Mouse (Mus musculus): Measurements from ENCODE around the gene Slc25a26. TPM values are rescaled to one million over a fixed set of nuclear protein-coding genes. Genes with fewer than 3 reads are reported as not detected.
"Not testable (repeated sequence)": the region's sequence is repeated elsewhere in the genome, so short reads cannot be mapped to it uniquely, and the experiment has no call there.

Gene Slc25a26
- polyA plus RNA-seq, 1 experiment from 2014 or later = 7.4 TPM

DNA sequence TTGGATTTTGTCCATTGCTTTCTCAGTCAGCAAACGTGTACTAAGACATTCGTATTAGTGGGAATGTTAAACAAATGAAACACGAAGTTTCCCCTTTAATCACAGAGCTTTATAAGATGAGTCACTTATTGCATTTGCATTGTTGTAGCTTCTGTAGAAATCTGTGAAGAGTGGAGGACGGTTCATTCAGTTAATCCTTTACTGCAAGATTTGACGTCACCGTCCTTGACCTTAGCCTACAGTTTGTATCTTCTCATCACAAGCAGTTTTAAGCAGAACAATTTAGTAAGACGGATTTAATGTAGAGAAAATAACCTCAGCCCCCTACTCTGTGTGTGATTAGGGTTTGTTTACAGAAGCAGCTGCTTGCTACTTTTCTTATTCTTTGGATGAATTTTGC lies 41.7 kb downstream of the Slc25a26 start:
- H3K4me1 ChIP-seq (replicated peaks; ENCODE audit: control insufficient read depth, insufficient read depth, low read length) = peaks cover 8% of the 10 kb centered on the region; the same call in 1 of the 2 replicates
- no peak overlapping the region for H3K9ac ChIP-seq (ENCODE audit: low read length)
- ATAC-seq (replicated peaks; ENCODE audit: low FRiP score) (no peak), DNase-seq (ENCODE audit: low spot score) (no peak)
- no peak overlapping the region for H3K4me3 ChIP-seq (ENCODE audit: low read depth, low read length)
- no peaks in the 10 kb centered on the region for H3K27me3 ChIP-seq (ENCODE audit: control insufficient read depth, insufficient read depth, low read length)
- no peaks in the 10 kb centered on the region for H3K9me3 ChIP-seq (ENCODE audit: control insufficient read depth, low read length)
- no peak overlapping the region for H3K27ac ChIP-seq (ENCODE audit: low read depth, low read length)
- H3K4me2 ChIP-seq (ENCODE audit: low read depth, low read length, severe bottlenecking) = no peak overlapping the region
- WGBS = 67% methylated on average over 7 of the region's 7 CpGs
- H3K36me3 ChIP-seq (ENCODE audit: control insufficient read depth, insufficient read depth, low read length) = no peaks in the 10 kb centered on the region

GRCm38 (mm10) chr6:94543902-94544840 lies 44.0 kb downstream of the Slc25a26 start:
- Histone ChIP-seq H3K9me3 (ENCODE audit: control insufficient read depth, low read length) (no peaks in the 10 kb centered on the region), H3K4me1 (replicated peaks; ENCODE audit: control insufficient read depth, insufficient read depth, low read length) (peaks cover 8% of the 10 kb centered on the region; the same call in 1 of the 2 replicates), H3K36me3 (ENCODE audit: control insufficient read depth, insufficient read depth, low read length) (no peaks in the 10 kb centered on the region), H3K4me2 (ENCODE audit: low read depth, low read length, severe bottlenecking) (no peak overlapping the region), H3K27me3 (ENCODE audit: control insufficient read depth, insufficient read depth, low read length) (no peaks in the 10 kb centered on the region), H3K9ac (ENCODE audit: low read length) (no peak overlapping the region), H3K4me3 (ENCODE audit: low read depth, low read length) (no peak overlapping the region), H3K27ac (ENCODE audit: low read depth, low read length) (no peak overlapping the region)
- peak; percentile 56; the same call in 1 of the 2 replicates for ATAC-seq (replicated peaks; ENCODE audit: low FRiP score)
- DNase-seq (ENCODE audit: low spot score) = no peak
- 49% methylated on average over 5 of the region's 5 CpGs for WGBS

GRCm38 (mm10) chr6:94547239-94547638 lies 47.1 kb downstream of the Slc25a26 start:
- Histone ChIP-seq H3K4me2 (ENCODE audit: low read depth, low read length, severe bottlenecking) (no peak overlapping the region), H3K9me3 (ENCODE audit: control insufficient read depth, low read length) (peaks cover 5% of the 10 kb centered on the region; the same call in 1 of the 2 replicates), H3K27ac (ENCODE audit: low read depth, low read length) (no peak overlapping the region), H3K9ac (ENCODE audit: low read length) (no peak overlapping the region), H3K36me3 (ENCODE audit: control insufficient read depth, insufficient read depth, low read length) (no peaks in the 10 kb centered on the region), H3K4me1 (replicated peaks; ENCODE audit: control insufficient read depth, insufficient read depth, low read length) (no peaks in the 10 kb centered on the region), H3K4me3 (ENCODE audit: low read depth, low read length) (no peak overlapping the region), H3K27me3 (ENCODE audit: control insufficient read depth, insufficient read depth, low read length) (no peaks in the 10 kb centered on the region)
- ATAC-seq (replicated peaks; ENCODE audit: low FRiP score) (no peak), DNase-seq (ENCODE audit: low spot score) (no peak)
- 71% methylated on average over 4 of the region's 4 CpGs for WGBS

DNA sequence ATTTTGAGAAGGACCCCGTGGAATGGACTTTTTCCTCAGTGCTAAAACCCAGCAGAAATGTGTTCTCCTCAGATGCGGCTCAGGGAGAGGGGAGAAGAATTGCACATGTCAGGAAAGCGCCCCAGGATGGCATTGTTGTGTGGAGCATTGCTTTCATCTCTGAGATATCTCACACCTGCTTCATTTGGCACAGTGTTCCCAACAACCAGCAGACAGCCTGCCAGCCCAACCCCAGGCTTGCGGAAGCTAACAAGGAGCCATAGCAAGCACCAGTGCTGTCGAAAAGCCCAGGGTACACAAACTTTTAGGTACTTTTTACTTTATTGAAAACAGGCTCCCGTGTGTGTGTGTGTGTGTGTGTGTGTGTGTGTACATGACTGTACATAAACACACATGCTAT lies 50.2 kb downstream of the Slc25a26 start:
- H3K4me3 ChIP-seq (ENCODE audit: low read depth, low read length) = no peak overlapping the region

GRCm38 (mm10) chr6:94550851-94551250 lies 50.7 kb downstream of the Slc25a26 start:
- Histone ChIP-seq H3K9me3 (ENCODE audit: control insufficient read depth, low read length) (peaks cover 5% of the 10 kb centered on the region; the same call in 1 of the 2 replicates), H3K27ac (ENCODE audit: low read depth, low read length) (no peak overlapping the region), H3K4me1 (replicated peaks; ENCODE audit: control insufficient read depth, insufficient read depth, low read length) (no peaks in the 10 kb centered on the region), H3K9ac (ENCODE audit: low read length) (no peak overlapping the region), H3K27me3 (ENCODE audit: control insufficient read depth, insufficient read depth, low read length) (no peaks in the 10 kb centered on the region), H3K4me2 (ENCODE audit: low read depth, low read length, severe bottlenecking) (no peak overlapping the region), H3K36me3 (ENCODE audit: control insufficient read depth, insufficient read depth, low read length) (no peaks in the 10 kb centered on the region), H3K4me3 (ENCODE audit: low read depth, low read length) (no peak overlapping the region)
- ATAC-seq (replicated peaks; ENCODE audit: low FRiP score) (no peak), DNase-seq (ENCODE audit: low spot score) (no peak)
- WGBS = 93% methylated on average over 7 of the region's 7 CpGs

More for the DNA sequence above, 50.2 kb downstream of the Slc25a26 start:
- H3K27ac ChIP-seq (ENCODE audit: low read depth, low read length) = no peak overlapping the region
- 85% methylated on average over 6 of the region's 6 CpGs for WGBS
- no peaks in the 10 kb centered on the region for H3K4me1 ChIP-seq (replicated peaks; ENCODE audit: control insufficient read depth, insufficient read depth, low read length)
- DNase-seq (ENCODE audit: low spot score) (no peak), ATAC-seq (replicated peaks; ENCODE audit: low FRiP score) (no peak)
- no peaks in the 10 kb centered on the region for H3K36me3 ChIP-seq (ENCODE audit: control insufficient read depth, insufficient read depth, low read length)
- no peak overlapping the region for H3K9ac ChIP-seq (ENCODE audit: low read length)
- H3K27me3 ChIP-seq (ENCODE audit: control insufficient read depth, insufficient read depth, low read length) = no peaks in the 10 kb centered on the region
- H3K4me2 ChIP-seq (ENCODE audit: low read depth, low read length, severe bottlenecking) = no peak overlapping the region
- H3K9me3 ChIP-seq (ENCODE audit: control insufficient read depth, low read length) = peaks cover 5% of the 10 kb centered on the region; the same call in 1 of the 2 replicates

DNA sequence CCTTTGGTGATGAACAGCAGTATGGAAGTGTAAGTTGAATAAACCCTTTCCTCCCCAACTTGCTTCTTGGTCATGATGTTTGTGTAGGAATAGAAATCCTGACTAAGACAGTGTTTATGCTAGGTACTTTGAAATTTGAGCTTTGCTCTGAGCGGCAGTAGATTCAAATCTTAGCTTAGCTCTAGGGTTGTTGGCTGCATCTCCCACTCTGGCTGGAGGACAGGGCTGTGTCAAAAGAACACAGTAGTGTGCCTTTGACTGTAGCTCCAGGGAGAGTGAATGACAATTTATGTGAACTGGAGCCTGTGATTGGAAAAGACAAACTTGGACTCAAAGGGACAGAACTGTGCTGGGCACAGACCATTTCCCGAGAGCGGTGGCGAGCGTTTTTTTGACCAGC lies 53.0 kb downstream of the Slc25a26 start:
- H3K4me2 ChIP-seq (ENCODE audit: low read depth, low read length, severe bottlenecking) = no peak overlapping the region
- H3K4me1 ChIP-seq (replicated peaks; ENCODE audit: control insufficient read depth, insufficient read depth, low read length) = no peaks in the 10 kb centered on the region
- H3K36me3 ChIP-seq (ENCODE audit: control insufficient read depth, insufficient read depth, low read length) = no peaks in the 10 kb centered on the region
- H3K27me3 ChIP-seq (ENCODE audit: control insufficient read depth, insufficient read depth, low read length) = no peaks in the 10 kb centered on the region
- DNase-seq (ENCODE audit: low spot score) (no peak), ATAC-seq (replicated peaks; ENCODE audit: low FRiP score) (no peak)
- 96% methylated on average over 5 of the region's 5 CpGs for WGBS
- no peak overlapping the region for H3K9ac ChIP-seq (ENCODE audit: low read length)
- H3K9me3 ChIP-seq (ENCODE audit: control insufficient read depth, low read length) = peaks cover 5% of the 10 kb centered on the region; the same call in 1 of the 2 replicates
- H3K27ac ChIP-seq (ENCODE audit: low read depth, low read length) = no peak overlapping the region
- no peak overlapping the region for H3K4me3 ChIP-seq (ENCODE audit: low read depth, low read length)

DNA sequence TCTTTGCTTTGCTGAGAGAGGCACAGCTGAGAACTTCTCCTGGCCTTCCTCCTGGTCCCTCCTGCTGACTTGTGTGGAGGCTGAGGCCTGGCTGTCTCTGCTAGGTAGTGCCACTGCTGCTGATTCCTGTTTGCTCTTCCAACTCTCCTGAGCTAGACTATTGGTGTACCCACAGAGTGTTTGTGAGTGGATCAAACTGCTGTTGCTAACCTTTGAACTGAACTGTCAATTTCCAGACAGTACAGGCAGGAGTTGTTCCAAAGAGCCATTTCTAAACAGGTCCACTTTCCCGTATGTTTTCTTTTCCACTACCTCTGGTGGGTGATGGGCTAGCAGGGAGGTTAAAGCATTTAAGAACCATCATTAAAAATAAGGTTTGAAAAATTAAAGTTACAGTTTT lies 58.5 kb downstream of the Slc25a26 start:
- not testable (repeated sequence) for H3K27ac ChIP-seq (ENCODE audit: low read depth, low read length); H3K9me3 ChIP-seq (ENCODE audit: control insufficient read depth, low read length); H3K4me3 ChIP-seq (ENCODE audit: low read depth, low read length); H3K27me3 ChIP-seq (ENCODE audit: control insufficient read depth, insufficient read depth, low read length); H3K9ac ChIP-seq (ENCODE audit: low read length); ATAC-seq (replicated peaks; ENCODE audit: low FRiP score); H3K4me2 ChIP-seq (ENCODE audit: low read depth, low read length, severe bottlenecking); H3K36me3 ChIP-seq (ENCODE audit: control insufficient read depth, insufficient read depth, low read length); DNase-seq (ENCODE audit: low spot score); H3K4me1 ChIP-seq (replicated peaks; ENCODE audit: control insufficient read depth, insufficient read depth, low read length)
- WGBS = 80% methylated on average over 1 of the region's 1 CpGs

GRCm38 (mm10) chr6:94560896-94561295 lies 60.8 kb downstream of the Slc25a26 start:
- Histone ChIP-seq H3K4me1 (replicated peaks; ENCODE audit: control insufficient read depth, insufficient read depth, low read length) (no peaks in the 10 kb centered on the region), H3K27me3 (ENCODE audit: control insufficient read depth, insufficient read depth, low read length) (no peaks in the 10 kb centered on the region), H3K9ac (ENCODE audit: low read length) (no peak overlapping the region), H3K27ac (ENCODE audit: low read depth, low read length) (no peak overlapping the region), H3K9me3 (ENCODE audit: control insufficient read depth, low read length) (no peaks in the 10 kb centered on the region), H3K4me3 (ENCODE audit: low read depth, low read length) (no peak overlapping the region), H3K4me2 (ENCODE audit: low read depth, low read length, severe bottlenecking) (no peak overlapping the region), H3K36me3 (ENCODE audit: control insufficient read depth, insufficient read depth, low read length) (no peaks in the 10 kb centered on the region)
- 97% methylated on average over 1 of the region's 1 CpGs for WGBS
- ATAC-seq (replicated peaks; ENCODE audit: low FRiP score) (no peak), DNase-seq (ENCODE audit: low spot score) (no peak)

Data from forebrain, embryonic 11.5 days (tissue).